Mouse (Mus musculus) midbrain, embryonic 16.5 days (tissue): ENCODE data around the gene Sec61a1. TPM values are rescaled to one million over a fixed set of nuclear protein-coding genes. Genes with fewer than 3 reads are reported as not detected.

Experiments used
- ATAC-seq: fragments of 200-750 bp; cut with Nextera tagmentation; 2 replicates; pipeline ENCODE4 v1.8.0; 2017; ENCODE audit warnings: moderate TSS enrichment
- H3K27ac ChIP-seq: fragments of 300-500 bp; sonication (generic); 2 replicates; pipeline ENCODE4 v1.5.1; 2014; ENCODE audit warnings: mild to moderate bottlenecking, low read length, mixed read lengths
- H3K27me3 ChIP-seq: fragments of 300-500 bp; sonication (generic); 2 replicates; pipeline ENCODE4 v1.6.1; 2014; ENCODE audit warnings: low read depth, low read length, mixed read lengths; ENCODE audit not compliant: control insufficient read depth, insufficient read depth
- H3K36me3 ChIP-seq: fragments of 300-500 bp; sonication (generic); 2 replicates; pipeline ENCODE4 v1.6.1; 2014; ENCODE audit warnings: mild to moderate bottlenecking, low read length, moderate library complexity, mixed read lengths; ENCODE audit not compliant: control insufficient read depth, insufficient read depth
- H3K4me1 ChIP-seq: fragments of 300-500 bp; sonication (generic); 2 replicates; pipeline ENCODE4 v1.6.1; 2014; ENCODE audit warnings: mild to moderate bottlenecking, low read length, mixed read lengths; ENCODE audit not compliant: control insufficient read depth, insufficient read depth
- H3K4me2 ChIP-seq: fragments of 300-500 bp; sonication (generic); 2 replicates; pipeline ENCODE4 v1.6.1; 2014; ENCODE audit warnings: mild to moderate bottlenecking, low read length, mixed read lengths
- H3K4me3 ChIP-seq: fragments of 300-500 bp; sonication (generic); 2 replicates; pipeline ENCODE4 v1.5.1; 2014; ENCODE audit warnings: low read depth, mild to moderate bottlenecking, low read length, moderate library complexity, mixed read lengths
- H3K9ac ChIP-seq: fragments of 300-500 bp; sonication (generic); 2 replicates; pipeline ENCODE4 v1.6.1; 2014; ENCODE audit warnings: low read depth, low read length, mixed read lengths
- H3K9me3 ChIP-seq: fragments of 300-500 bp; sonication (generic); replicated peaks from 2 replicates; pipeline ENCODE4 v1.6.1; 2014; ENCODE audit warnings: mild to moderate bottlenecking, low read length, mixed read lengths; ENCODE audit not compliant: control insufficient read depth, poor library complexity, severe bottlenecking
- WGBS: fragments of 180-500 bp; shearing (Covaris S2); extraction: QIAGEN DNeasy Blood & Tissue Kit; methylation state at CpG from one replicate; pipeline ENCODE4 v1.1.7; 2014; 5-methylcytosine and 5-hydroxymethylcytosine counted together
- polyA plus RNA-seq: library from polyadenylated mRNA; unstranded; fragments of >200 nt; fragmentation: Nextera tagmentation; extraction: Ambion mirVana; gene quantifications from 2 replicates; pipeline ENCODE4 v1.2.1, GENCODE M21; 2015

Gene Sec61a1
- polyA plus RNA-seq, 1 experiment from 2014 or later, result 162 TPM

DNA sequence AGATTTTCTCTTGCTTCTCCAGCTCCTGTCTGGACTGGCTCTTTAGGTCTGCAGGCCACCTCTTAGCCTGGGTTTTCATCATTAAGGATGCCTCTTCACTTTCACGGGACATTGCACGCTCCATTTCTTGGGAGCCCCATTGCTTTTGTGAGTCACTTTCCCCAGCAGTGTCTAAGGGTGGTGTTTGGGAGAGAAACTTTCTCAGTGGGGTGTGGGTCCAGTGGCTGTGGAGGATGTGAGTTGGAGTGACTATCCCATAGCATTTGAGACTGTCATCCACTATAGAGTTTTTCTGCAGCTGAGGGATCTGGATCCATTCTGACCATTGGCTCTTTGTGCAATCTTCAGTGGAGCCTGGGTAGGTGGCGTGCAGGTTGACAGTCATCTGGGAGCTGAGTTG, 4.7 kb upstream of the Sec61a1 start:
- Histone ChIP-seq H3K36me3 (no peaks in the 10 kb centered on the region), H3K9me3 (no peaks in the 10 kb centered on the region), H3K27ac (no peak overlapping the region), H3K4me1 (peaks cover 7% of the 10 kb centered on the region), H3K4me2 (no peak overlapping the region), H3K4me3 (no peak overlapping the region), H3K27me3 (no peaks in the 10 kb centered on the region), H3K9ac (no peak overlapping the region)
- 84% methylated on average over 3 of the region's 3 CpGs for WGBS
- no peak for ATAC-seq

- no peak overlapping the region for H3K4me2 ChIP-seq
- H3K27me3 ChIP-seq, result no peaks in the 10 kb centered on the region
- H3K9ac ChIP-seq, result no peak overlapping the region
- no peak overlapping the region for H3K27ac ChIP-seq
- no peak for ATAC-seq
- no peaks in the 10 kb centered on the region for H3K36me3 ChIP-seq
- H3K9me3 ChIP-seq, result no peaks in the 10 kb centered on the region
- 68% methylated on average over 3 of the region's 3 CpGs for WGBS
- H3K4me1 ChIP-seq, result peaks cover 7% of the 10 kb centered on the region
- no peak overlapping the region for H3K4me3 ChIP-seq
These were observed 4.3 kb upstream of the Sec61a1 start for GRCm38 (mm10) chr6:88523043-88523442.

DNA sequence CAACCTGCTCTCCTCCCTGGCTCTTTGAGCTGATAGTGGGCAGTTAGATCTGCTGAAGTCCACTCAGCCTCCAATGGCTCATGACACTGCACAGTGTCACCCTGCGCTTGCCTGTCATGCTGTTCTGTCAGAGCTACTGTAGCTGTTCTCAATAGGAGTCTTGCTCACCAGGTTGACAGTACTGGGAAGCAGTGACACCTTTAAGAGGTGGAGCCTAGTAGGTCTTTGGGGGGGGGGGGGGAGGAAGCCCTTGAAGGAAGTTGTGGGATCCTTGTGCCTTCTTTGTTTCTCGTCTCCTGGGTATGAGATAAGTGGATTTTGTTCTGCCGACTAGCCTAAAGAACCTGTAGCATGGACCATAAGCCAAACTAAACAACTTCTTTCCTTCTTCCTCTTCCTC, 3.9 kb upstream of the Sec61a1 start:
- Histone ChIP-seq H3K9ac (no peak overlapping the region), H3K4me3 (no peak overlapping the region), H3K36me3 (no peaks in the 10 kb centered on the region), H3K4me2 (no peak overlapping the region), H3K27ac (no peak overlapping the region), H3K9me3 (no peaks in the 10 kb centered on the region), H3K27me3 (no peaks in the 10 kb centered on the region), H3K4me1 (peaks cover 11% of the 10 kb centered on the region)
- no peak for ATAC-seq
- WGBS, result 74% methylated on average over 3 of the region's 3 CpGs

- Histone ChIP-seq H3K27me3 (no peaks in the 10 kb centered on the region), H3K27ac (no peak overlapping the region), H3K4me3 (no peak overlapping the region), H3K4me1 (peaks cover 19% of the 10 kb centered on the region), H3K9ac (no peak overlapping the region), H3K9me3 (no peaks in the 10 kb centered on the region), H3K36me3 (no peaks in the 10 kb centered on the region), H3K4me2 (no peak overlapping the region)
- ATAC-seq, result no peak
- WGBS, result 87% methylated on average over 7 of the region's 7 CpGs
These were observed 3.1 kb upstream of the Sec61a1 start for GRCm38 (mm10) chr6:88521821-88522220.

GRCm38 (mm10) chr6:88517701-88518403, 853 bp downstream of the Sec61a1 start:
- ATAC-seq, result no peak
- 16% methylated on average over 18 of the region's 18 CpGs for WGBS
- peak overlapping the region; percentile 86 for H3K9ac ChIP-seq
- H3K9me3 ChIP-seq, result no peaks in the 10 kb centered on the region
- peak overlapping the region; percentile 79 for H3K4me3 ChIP-seq
- H3K4me1 ChIP-seq, result peaks cover 23% of the 10 kb centered on the region
- peaks cover 9% of the 10 kb centered on the region for H3K36me3 ChIP-seq
- H3K27me3 ChIP-seq, result no peaks in the 10 kb centered on the region
- peak overlapping the region; percentile 93; the same call in 1 of the 2 replicates for H3K27ac ChIP-seq
- H3K4me2 ChIP-seq, result peak overlapping the region; percentile 76

- Histone ChIP-seq H3K27me3 (no peaks in the 10 kb centered on the region), H3K36me3 (peaks cover 16% of the 10 kb centered on the region), H3K27ac (no peak overlapping the region), H3K4me3 (no peak overlapping the region), H3K4me1 (peaks cover 23% of the 10 kb centered on the region), H3K9ac (no peak overlapping the region), H3K4me2 (no peak overlapping the region), H3K9me3 (no peaks in the 10 kb centered on the region)
- no peak for ATAC-seq
- WGBS, result 84% methylated on average over 5 of the region's 5 CpGs
These were observed 2.0 kb downstream of the Sec61a1 start for GRCm38 (mm10) chr6:88516667-88517066.

GRCm38 (mm10) chr6:88515971-88516370, 2.7 kb downstream of the Sec61a1 start:
- peaks cover 21% of the 10 kb centered on the region for H3K36me3 ChIP-seq

DNA sequence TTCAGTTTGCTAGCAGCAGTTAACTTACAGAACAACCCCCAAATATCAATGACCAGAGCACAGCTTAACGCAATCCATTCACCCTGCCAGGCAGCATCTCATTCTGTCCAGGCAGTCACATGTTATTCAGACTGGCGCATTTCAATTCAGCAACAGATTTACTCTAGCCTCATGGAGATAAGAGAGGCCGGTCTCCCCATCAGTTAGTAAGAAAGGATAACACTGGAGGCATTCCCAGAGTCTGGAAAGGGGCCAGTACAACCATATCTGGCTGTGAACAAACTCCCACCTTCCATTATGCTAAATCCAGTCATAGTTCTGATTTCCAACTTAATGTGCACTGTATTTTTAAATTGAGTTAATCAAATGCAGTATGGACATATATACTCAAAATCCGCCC, 4.2 kb downstream of the Sec61a1 start:
- Histone ChIP-seq H3K9ac (no peak overlapping the region), H3K4me2 (no peak overlapping the region), H3K36me3 (peaks cover 34% of the 10 kb centered on the region), H3K27ac (no peak overlapping the region), H3K27me3 (no peaks in the 10 kb centered on the region), H3K4me3 (no peak overlapping the region), H3K4me1 (peaks cover 19% of the 10 kb centered on the region), H3K9me3 (no peaks in the 10 kb centered on the region)
- WGBS, result 86% methylated on average over 4 of the region's 4 CpGs
- no peak for ATAC-seq

More at GRCm38 (mm10) chr6:88515971-88516370, 2.7 kb downstream of the Sec61a1 start:
- Histone ChIP-seq H3K27ac (no peak overlapping the region), H3K27me3 (no peaks in the 10 kb centered on the region), H3K9me3 (no peaks in the 10 kb centered on the region), H3K4me2 (no peak overlapping the region), H3K9ac (no peak overlapping the region), H3K4me3 (no peak overlapping the region), H3K4me1 (peaks cover 23% of the 10 kb centered on the region)
- WGBS, result 87% methylated on average over 8 of the region's 8 CpGs
- no peak for ATAC-seq

DNA sequence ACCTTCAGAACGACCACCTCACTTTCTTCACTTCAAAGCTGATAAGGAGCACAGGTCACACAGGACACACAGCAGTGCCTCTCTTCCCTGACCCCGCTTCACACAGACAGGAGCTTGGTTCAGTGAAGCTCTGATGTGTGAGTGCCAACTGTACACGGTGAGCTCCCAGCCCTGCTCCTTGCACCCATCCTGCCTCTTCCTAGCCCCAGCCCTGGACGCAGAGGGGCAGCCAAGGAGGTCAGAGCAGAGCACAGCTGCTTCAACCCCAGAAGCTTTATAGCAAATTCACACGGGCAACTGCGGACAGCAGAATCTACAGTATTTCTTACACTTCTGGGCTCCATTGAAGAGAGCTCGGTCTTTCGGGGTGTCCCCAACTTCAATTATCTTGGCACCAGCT, 4.7 kb downstream of the Sec61a1 start:
- no peak for ATAC-seq
- no peak overlapping the region for H3K4me3 ChIP-seq
- peaks cover 40% of the 10 kb centered on the region for H3K36me3 ChIP-seq
- H3K27ac ChIP-seq, result no peak overlapping the region
- H3K4me2 ChIP-seq, result no peak overlapping the region
- H3K4me1 ChIP-seq, result peaks cover 16% of the 10 kb centered on the region
- no peaks in the 10 kb centered on the region for H3K27me3 ChIP-seq
- 94% methylated on average over 8 of the region's 8 CpGs for WGBS
- H3K9me3 ChIP-seq, result no peaks in the 10 kb centered on the region
- no peak overlapping the region for H3K9ac ChIP-seq
